Mouse (Mus musculus) erythroblast, embryonic 14.5 days (primary cell): ENCODE data around the gene Arid3a.

Experiments used
- GATA1 ChIP-seq: IDR thresholded peaks from 2 replicates; pipeline ENCODE4 v1.6.1; 2012; ENCODE audit warnings: low read length, inconsistent platforms, mixed read lengths
- TAL1 ChIP-seq: IDR thresholded peaks from 3 replicates; pipeline ENCODE4 v1.6.1; 2012; ENCODE audit warnings: low read length, inconsistent platforms, mixed read lengths

DNA sequence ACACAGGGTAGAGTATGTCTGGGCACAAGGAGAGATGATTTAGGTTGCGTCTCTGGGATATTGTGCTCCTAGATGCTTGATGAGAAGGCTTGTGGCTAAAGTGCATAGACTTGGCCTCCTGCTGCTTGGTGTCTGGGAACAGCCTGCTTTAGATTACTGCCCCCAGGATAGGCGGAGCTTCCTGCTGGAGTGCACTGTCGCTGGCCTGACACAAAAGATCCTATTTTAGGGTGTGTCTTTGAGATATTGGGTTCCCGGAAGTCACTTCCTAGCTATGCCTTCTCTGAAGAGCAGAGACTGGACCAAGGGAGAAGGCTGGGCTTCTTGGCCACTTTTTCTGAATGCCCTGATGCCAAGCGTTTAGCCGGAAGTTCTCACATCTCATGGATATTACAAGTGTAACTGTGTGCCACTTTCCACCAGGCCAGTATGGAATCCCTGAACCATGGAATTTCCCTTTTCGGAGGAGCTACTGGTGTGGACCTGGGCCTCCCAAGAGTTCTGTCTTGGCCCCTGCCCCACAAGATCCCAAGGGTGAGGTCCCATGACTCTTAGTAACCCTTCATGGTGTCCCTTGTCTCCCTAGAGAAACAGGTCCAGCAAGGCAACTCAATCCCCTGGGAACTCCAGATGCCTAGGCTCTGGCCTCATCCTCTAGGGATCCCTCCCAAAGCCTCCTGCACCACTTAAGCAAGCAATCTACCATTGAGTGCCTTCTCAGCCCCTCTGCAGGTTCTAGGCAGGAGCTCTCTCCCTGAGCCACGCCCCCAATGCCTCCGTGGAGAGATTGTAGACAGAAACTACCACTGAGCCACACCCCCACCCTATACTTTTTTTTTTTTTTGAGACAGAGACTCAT lies 76.8 kb downstream of the Arid3a start:
- TF ChIP-seq GATA1 (no peak), TAL1 (no peak)
